Mouse (Mus musculus): ENCODE results near the gene Arhgef3. TPM values are rescaled to one million over a fixed set of nuclear protein-coding genes. Genes with fewer than 3 reads are reported as not detected.

Arhgef3 gene
- total and polyA plus RNA-seq, 2 experiments from 2014 or later = 16.8 to 19.8 TPM

DNA sequence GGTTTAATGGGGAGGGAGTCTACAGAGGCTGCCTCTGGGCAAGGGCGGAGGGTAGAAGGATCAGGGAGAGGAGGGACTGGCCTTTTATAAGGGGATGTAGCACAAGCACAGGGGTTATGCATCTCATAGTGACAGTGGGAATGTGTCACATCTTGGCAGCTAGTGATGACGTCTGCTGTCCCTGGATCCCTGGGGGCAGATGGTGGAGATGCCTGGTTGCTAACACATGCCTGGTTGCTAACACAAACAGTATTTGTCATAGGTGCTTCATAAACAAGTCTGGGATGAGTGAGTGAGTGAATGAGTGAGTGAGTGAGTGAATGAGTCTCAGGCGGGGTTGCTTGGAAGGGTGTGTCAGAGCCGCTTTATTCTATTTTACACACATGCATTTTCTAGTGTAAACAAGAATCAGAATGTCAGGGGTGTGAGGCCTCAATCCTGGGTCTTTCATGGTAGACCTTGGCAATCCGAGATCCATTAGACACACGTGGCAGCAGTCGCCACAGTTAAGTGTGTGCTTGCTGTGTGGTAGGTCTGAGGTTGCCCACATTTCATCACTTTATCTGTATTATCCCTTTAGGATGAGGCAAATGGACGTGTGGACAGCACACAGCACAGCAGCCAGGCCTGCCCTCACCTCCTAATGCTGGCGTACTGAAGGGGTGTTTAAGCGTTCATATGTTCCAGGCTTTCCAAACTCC is 156.8 kb downstream of the Arhgef3 start:
- H3K4me2 ChIP-seq (ENCODE audit: low read depth, low read length) = no peak overlapping the region
- no peak overlapping the region for H3K4me3 ChIP-seq (ENCODE audit: low read length)
- no peak for TF ChIP-seq CTCF (IDR thresholded peaks at IDR 0.05; ENCODE audit: low read depth)
- no peaks in the 10 kb centered on the region for H3K36me3 ChIP-seq (ENCODE audit: insufficient read depth, low read length)
- H3K27me3 ChIP-seq (ENCODE audit: insufficient read depth, low read length) = no peaks in the 10 kb centered on the region
- DNase-seq (ENCODE audit: low spot score) = no peak
- 62% methylated on average over 10 of the region's 10 CpGs for WGBS
- peaks cover 18% of the 10 kb centered on the region; the same call in 1 of the 2 replicates for H3K4me1 ChIP-seq (ENCODE audit: insufficient read depth, low read length)
- H3K9ac ChIP-seq (replicated peaks; ENCODE audit: low read length) = no peak overlapping the region
- H3K9me3 ChIP-seq (ENCODE audit: low read length) = no peaks in the 10 kb centered on the region
- no peak for ATAC-seq
- no peak overlapping the region for H3K27ac ChIP-seq

DNA sequence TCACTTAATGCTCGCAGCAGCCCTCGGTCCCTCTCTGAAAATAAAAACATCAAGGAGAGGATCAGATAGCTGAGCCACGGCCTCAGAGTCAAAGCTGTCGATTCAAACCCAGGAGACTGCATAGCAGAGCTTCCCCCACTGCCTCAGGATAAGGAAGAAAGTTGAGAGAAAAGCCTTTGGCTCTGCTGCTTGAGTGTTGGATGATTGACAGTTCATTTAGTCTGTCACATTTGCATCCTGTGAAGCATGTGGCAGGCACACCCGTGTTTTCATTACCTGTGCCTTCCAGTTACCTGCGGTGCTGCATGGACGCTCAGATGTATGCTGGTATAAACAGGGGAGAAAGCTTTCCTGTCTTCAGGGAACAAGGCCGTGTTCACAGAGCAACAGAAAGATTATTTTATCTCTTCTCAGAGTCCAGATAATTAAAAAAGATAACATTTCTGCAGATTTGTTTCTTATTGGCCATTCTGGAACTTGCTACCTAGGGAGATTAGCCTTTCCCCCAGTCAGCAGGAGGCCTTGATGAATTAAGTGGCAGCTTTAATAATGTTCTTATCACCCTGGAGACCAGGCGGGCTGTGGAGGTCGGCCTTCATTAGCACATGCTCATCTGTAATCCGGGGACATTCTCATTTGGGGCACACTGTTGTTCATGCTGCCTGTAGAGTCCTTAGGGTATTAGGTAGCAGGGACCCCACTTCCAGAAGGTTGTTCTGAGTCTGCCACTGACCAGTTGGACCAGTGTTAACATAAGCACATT is 157.6 kb downstream of the Arhgef3 start:
- ATAC-seq (no peak), DNase-seq (ENCODE audit: low spot score) (peak; percentile 23)
- Histone ChIP-seq H3K4me2 (ENCODE audit: low read depth, low read length) (no peak overlapping the region), H3K4me3 (ENCODE audit: low read length) (no peak overlapping the region), H3K27ac (no peak overlapping the region), H3K9ac (replicated peaks; ENCODE audit: low read length) (no peak overlapping the region), H3K9me3 (ENCODE audit: low read length) (no peaks in the 10 kb centered on the region), H3K27me3 (ENCODE audit: insufficient read depth, low read length) (no peaks in the 10 kb centered on the region), H3K36me3 (ENCODE audit: insufficient read depth, low read length) (no peaks in the 10 kb centered on the region), H3K4me1 (ENCODE audit: insufficient read depth, low read length) (peaks cover 18% of the 10 kb centered on the region; the same call in 1 of the 2 replicates)
- no peak for TF ChIP-seq CTCF (IDR thresholded peaks at IDR 0.05; ENCODE audit: low read depth)
- 27% methylated on average over 11 of the region's 11 CpGs for WGBS

DNA sequence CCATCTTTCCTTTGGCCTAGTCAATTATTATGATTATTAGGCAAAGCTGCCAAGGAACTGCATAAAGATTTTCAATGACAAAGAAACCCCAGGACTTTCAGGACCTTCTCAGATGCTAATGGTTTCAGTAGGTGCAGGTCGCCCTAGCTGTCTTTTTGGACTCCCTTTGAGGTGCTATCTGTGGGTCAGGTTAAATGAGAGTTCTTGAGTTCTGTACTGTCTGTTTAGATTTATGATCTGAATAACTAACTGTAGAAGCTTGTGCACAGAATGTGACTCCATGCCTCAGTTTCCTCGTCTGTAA is 158.1 kb downstream of the Arhgef3 start:
- WGBS = 61% methylated on average over 2 of the region's 2 CpGs
- ATAC-seq (no peak), DNase-seq (ENCODE audit: low spot score) (no peak)
- Histone ChIP-seq H3K27ac (no peak overlapping the region), H3K36me3 (ENCODE audit: insufficient read depth, low read length) (no peaks in the 10 kb centered on the region), H3K27me3 (ENCODE audit: insufficient read depth, low read length) (no peaks in the 10 kb centered on the region), H3K4me1 (ENCODE audit: insufficient read depth, low read length) (peaks cover 18% of the 10 kb centered on the region; the same call in 1 of the 2 replicates), H3K9ac (replicated peaks; ENCODE audit: low read length) (no peak overlapping the region), H3K4me2 (ENCODE audit: low read depth, low read length) (no peak overlapping the region), H3K4me3 (ENCODE audit: low read length) (no peak overlapping the region), H3K9me3 (ENCODE audit: low read length) (no peaks in the 10 kb centered on the region)
- TF ChIP-seq CTCF (IDR thresholded peaks at IDR 0.05; ENCODE audit: low read depth) = no peak

DNA sequence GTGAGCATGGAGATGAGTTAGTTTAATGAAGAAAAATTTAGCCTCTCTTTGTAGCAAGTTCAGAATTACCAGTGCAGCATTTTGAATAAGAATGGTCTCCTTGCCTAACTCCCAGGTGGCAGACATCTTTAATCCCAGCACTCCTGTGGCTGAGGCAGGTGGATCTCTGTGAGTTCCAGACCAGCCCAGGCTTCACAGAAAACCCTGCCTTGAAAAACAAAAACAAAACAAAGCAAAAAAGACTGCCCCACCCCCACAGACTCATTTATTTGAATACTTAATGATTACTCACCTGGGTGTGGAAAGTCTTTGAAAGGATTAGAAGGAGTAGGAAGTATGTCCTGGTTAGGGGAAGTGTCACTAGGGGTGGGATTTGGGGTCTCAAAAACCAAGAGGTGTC is 158.5 kb downstream of the Arhgef3 start:
- H3K9ac ChIP-seq (replicated peaks; ENCODE audit: low read length) = no peak overlapping the region
- no peak overlapping the region for H3K4me2 ChIP-seq (ENCODE audit: low read depth, low read length)
- H3K27me3 ChIP-seq (ENCODE audit: insufficient read depth, low read length) = no peaks in the 10 kb centered on the region
- no peak for TF ChIP-seq CTCF (IDR thresholded peaks at IDR 0.05; ENCODE audit: low read depth)
- H3K4me1 ChIP-seq (ENCODE audit: insufficient read depth, low read length) = peaks cover 18% of the 10 kb centered on the region; the same call in 1 of the 2 replicates
- H3K27ac ChIP-seq = no peak overlapping the region
- H3K36me3 ChIP-seq (ENCODE audit: insufficient read depth, low read length) = no peaks in the 10 kb centered on the region
- H3K9me3 ChIP-seq (ENCODE audit: low read length) = no peaks in the 10 kb centered on the region
- ATAC-seq (no peak), DNase-seq (ENCODE audit: low spot score) (no peak)
- no peak overlapping the region for H3K4me3 ChIP-seq (ENCODE audit: low read length)

DNA sequence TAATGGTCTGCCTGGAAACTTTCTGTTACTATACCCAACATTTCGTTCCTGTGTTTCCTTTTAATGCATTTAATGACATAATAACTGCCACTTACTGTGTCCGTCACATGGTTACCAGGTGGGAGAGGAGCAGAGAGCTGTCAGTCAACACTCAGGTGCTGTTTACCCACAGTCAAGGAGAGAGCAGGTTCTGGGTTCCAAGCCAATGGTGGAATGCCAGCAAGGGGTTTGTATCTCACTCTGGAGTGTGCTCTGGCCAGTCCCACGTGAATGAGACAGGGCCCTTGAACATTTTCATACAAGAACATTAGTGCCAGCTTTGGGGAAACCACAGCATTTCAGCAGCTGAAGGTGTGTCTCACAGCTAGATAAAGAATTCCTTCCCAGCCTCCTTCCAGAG is 162.6 kb downstream of the Arhgef3 start:
- no peak overlapping the region for H3K9ac ChIP-seq (replicated peaks; ENCODE audit: low read length)
- no peak overlapping the region for H3K4me3 ChIP-seq (ENCODE audit: low read length)
- no peaks in the 10 kb centered on the region for H3K27me3 ChIP-seq (ENCODE audit: insufficient read depth, low read length)
- H3K4me1 ChIP-seq (ENCODE audit: insufficient read depth, low read length) = no peaks in the 10 kb centered on the region
- no peaks in the 10 kb centered on the region for H3K36me3 ChIP-seq (ENCODE audit: insufficient read depth, low read length)
- ATAC-seq (no peak), DNase-seq (ENCODE audit: low spot score) (no peak)
- no peak overlapping the region for H3K27ac ChIP-seq
- no peak for TF ChIP-seq CTCF (IDR thresholded peaks at IDR 0.05; ENCODE audit: low read depth)
- no peaks in the 10 kb centered on the region for H3K9me3 ChIP-seq (ENCODE audit: low read length)
- H3K4me2 ChIP-seq (ENCODE audit: low read depth, low read length) = no peak overlapping the region
- 91% methylated on average over 3 of the region's 3 CpGs for WGBS

DNA sequence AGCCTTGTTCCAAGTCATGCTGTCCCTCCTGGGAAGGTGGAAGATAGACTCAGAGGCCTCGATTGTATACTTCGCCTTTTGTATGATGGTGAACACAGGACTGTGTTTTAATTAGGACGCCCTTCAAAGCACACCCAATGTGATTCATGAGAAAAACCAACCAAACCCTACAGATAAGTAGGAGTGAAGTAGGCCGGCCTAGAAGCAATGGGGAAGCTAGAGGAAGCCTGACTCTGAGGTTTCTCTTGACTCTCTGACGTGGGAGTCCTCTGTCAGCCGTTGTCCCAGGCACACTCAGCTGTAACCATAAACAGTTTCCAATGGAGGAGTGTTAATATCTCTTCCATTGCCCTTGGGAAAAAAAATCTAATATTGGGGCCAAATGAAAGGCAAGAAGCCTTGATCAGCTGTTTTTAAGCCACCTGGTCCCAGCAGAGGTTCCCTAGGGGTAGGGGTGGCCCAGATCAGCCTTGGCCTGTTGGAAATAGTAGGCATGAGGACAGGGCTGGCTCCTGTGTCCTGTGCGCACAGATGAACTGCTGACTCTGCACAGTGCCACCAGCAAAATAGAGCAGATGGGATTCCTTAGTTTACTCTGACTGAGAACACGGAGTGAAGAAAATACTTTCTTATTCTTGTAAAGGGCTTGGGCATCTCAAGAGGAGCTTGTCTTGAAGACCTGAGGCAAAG is 165.6 kb downstream of the Arhgef3 start:
- DNase-seq (ENCODE audit: low spot score) (no peak), ATAC-seq (no peak)
- Histone ChIP-seq H3K36me3 (ENCODE audit: insufficient read depth, low read length) (no peaks in the 10 kb centered on the region), H3K9me3 (ENCODE audit: low read length) (no peaks in the 10 kb centered on the region), H3K9ac (replicated peaks; ENCODE audit: low read length) (no peak overlapping the region), H3K4me1 (ENCODE audit: insufficient read depth, low read length) (no peaks in the 10 kb centered on the region), H3K27ac (no peak overlapping the region), H3K4me3 (ENCODE audit: low read length) (no peak overlapping the region), H3K27me3 (ENCODE audit: insufficient read depth, low read length) (no peaks in the 10 kb centered on the region), H3K4me2 (ENCODE audit: low read depth, low read length) (no peak overlapping the region)
- WGBS = 87% methylated on average over 8 of the region's 8 CpGs
- TF ChIP-seq CTCF (IDR thresholded peaks at IDR 0.05; ENCODE audit: low read depth) = no peak

All from hindbrain, postnatal 0 days (tissue).